Mouse (Mus musculus) olfactory bulb, adult 2 months (tissue): ENCODE results near the gene Mindy1.

Experiments
- CTCF ChIP-seq: fragments of 200-500 bp; IDR thresholded peaks from 2 replicates; pipeline ENCODE4 v1.5.1; 2012; ENCODE audit warnings: low read depth, mild to moderate bottlenecking, low read length, moderate library complexity; ENCODE audit not compliant: insufficient read depth
- POLR2A ChIP-seq: fragments of 200-500 bp; IDR thresholded peaks from 2 replicates; pipeline ENCODE4 v1.6.1; 2012; ENCODE audit warnings: mild to moderate bottlenecking, low read depth, low read length, moderate library complexity; ENCODE audit not compliant: insufficient read depth

DNA sequence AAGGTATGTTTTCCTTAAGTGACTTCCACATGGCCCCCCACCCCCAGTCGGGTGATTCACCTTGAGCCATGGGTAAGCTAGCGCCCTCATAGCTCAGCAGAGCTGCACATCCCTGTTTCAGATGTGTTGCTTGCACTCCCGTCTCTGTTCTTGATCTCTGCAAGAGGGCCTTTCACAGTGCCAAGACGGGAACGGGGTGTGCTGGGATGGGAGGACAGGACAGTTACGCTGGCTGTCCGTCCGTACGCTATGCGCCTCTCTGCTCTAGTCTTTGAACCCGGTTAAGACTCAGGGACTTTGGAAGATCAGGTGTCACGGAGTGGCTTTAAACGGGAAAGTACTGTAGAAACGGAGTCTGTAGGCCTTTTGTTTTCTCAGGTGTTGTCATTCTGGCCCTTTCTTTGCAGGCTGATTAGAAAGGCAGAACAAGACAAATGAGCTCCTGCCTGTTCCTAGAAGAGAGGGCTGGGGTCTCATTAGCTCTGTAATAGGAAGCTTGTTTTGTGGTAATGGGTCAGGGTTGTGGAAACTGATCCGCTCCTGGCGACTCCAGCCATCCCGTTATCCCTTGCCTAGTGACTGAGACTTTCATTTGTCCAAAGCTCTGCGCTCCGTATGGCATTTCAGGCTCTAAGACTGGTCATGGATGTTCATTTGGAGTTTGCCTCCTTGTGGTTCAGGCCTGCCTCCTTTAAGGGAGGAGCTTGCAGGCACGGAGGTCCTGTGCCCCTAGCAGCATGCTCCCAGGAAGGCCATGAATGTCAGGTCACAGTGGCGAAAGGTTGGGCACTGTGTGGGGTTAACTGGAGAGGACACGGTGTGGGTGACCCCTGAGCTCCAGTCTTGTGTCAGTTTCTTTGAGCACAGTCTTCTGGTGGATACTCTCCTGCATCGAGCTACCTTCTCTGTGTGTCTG, 45.5 kb upstream of the Mindy1 start:
- TF ChIP-seq POLR2A (no peak), CTCF (no peak)
